Mouse (Mus musculus) left cerebral cortex, adult 8-10 months (tissue): ENCODE measurements around the gene Dmap1. TPM values are rescaled to one million over a fixed set of nuclear protein-coding genes. Genes with fewer than 3 reads are reported as not detected.

Experiments used
- DNase-seq, 2 experiments: peaks; one replicate each; pipeline ENCODE4 v3.0.0; 2022; ENCODE audit warnings: low spot score in 2 of 2
- total RNA-seq, 4 experiments: library from RNA; stranded (reverse); gene quantifications; 2 replicates each; pipeline ENCODE4 v1.2.4; 2022

The Dmap1 gene
- total RNA-seq, 4 experiments from 2014 or later = 39.4 to 44.3 (median 41.7) TPM

DNA sequence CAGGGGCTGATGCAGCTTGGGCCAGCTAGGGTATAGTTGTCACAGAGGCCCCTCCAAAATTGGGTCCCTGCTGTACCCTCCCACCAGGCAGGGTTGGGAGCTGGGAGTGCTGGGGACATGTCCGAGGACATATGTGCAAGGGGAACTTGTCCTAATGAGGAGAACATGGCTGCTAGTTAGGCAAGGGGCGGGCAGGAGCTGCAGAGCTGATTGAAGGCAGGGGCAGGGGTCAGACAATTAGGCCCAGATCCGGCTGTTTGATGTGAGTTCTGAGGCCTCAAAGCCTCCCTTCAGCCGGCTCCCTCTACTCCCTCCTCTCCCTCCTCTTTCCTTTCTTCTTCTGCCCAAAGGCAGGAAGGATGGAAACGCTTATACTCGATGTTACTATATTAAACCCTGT lies 25.1 kb downstream of the Dmap1 start:
- no peak for DNase-seq

DNA sequence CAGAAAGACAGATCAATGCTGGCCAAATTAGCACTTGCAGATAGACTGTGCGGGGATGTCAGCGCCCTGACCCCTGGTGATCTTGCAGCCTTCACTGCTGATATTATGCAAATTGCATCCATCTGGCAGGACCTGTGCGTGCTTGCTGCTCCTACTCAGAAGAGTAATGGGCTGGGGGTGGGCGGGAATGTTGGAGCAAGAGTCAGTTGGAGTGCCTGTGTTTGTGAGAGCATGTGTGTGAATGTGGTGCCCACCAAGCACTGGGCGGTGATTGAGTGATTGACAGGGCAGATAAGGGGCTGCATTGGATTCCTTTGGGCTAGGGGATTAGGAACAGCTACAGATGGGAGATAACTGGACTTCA lies 26.6 kb downstream of the Dmap1 start:
- no peak for DNase-seq

DNA sequence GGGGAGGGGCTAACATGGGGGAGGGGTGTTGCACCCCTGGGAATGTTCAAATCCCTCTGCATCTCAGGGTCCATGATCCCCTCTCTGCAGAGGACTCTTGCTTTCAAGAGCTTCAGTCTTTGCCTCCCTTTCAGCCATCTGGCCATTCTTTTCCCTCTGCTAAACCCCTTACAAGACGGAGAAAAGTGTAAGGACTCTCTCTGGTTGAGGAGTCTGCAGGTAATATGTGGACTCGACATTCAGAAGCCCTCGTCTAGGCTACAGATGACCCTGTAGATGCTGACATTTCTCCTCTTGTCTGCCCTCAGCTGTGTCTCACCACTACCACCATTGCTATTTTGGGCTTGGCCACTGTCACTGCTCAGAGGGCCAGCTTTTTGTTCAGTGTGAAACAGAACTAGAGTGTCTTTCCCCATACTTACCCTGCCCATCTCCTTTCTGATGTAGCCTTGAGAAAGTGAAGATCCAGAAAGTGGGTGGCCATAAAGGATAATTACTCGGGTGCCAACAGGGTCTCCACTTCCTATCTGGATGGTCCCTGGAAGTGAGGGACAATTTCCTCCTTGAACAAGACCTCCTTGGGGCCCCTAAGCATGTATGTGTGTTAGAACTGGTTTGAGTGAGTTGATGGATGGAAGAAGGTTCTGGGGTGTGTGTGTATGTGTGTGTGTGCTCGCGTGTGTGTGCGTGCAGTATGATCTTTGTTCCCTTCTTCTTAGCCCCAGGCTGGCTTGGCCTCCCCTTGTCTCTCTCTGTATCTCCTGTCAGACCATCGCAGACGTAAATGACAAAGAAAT lies 27.2 kb downstream of the Dmap1 start:
- DNase-seq = no peak

DNA sequence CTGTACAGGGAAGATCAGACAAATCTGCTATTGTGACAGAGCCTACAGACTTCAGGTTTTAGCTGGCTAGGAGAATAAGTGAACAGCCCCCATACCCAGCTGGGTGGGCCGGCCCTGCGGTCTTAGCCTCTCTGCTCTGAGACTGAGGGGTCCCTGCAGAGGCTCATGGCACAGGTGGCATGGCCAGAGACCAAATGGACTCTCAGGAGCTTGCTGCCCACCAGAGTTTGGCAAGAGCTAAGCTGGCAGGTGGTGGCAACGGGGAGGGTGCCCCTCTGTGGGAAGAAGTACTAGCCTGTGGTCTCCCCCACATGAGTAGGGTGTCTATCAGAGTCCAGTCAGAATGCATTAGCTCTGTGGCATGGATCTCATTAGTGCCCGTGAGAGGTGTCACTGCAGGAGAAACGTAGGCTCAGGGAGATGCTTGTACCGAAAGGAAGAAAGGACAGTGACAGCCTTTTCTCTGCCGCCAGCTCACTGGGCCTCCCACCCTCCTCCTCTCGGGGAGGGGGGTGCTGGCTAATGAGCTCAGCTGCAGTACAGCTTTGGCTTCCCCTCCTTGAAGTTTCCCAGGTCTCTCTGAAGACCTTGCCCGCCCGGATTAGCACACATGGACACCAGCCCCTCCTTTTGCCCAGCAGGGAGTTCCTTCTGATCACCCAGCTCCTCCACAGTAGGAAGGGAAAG lies 27.9 kb downstream of the Dmap1 start:
- no peak for DNase-seq

DNA sequence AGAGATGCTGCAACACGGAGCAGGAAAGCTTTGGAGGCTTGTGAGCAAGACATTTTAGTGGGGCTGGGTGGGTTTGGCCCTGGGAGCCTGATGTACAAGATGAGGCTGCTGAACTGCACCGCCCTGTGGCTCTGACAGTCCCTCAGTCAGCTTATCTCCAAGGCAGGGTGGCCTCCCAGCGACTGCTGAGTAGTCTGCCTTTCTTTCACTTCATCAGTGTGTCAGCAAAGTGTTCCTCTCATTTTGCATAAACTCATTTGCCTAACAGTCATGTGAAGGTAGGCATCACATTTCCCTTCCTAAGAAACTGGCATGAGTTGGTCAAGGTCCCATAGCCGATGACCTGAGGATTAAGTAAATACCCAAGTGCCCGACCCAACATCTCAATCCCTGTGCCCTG lies 29.3 kb downstream of the Dmap1 start:
- no peak for DNase-seq

DNA sequence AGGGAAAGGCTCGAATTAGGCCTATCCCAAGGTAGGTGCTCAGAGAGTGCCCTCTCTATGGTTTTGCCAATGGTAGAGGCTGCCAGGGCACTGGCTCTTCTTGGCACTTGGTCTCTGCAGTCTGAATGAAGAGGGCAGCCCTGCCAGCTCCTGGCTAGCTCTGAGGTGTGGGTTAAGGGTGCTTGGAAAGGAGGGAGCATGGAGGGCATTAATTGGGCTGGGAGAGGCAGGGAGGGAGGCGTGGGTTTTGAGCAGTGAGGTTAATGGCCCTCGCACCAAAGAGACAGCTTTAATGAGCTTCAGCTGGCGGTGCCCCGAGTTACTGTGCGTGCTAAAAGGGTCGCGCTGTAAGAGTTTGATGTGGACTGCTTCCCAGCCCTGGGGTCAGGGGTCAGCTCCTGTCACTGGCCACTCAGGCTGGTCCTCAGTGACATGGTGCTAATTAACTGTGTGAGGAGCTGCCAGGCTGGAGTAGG lies 30.4 kb downstream of the Dmap1 start:
- peak in 1 of 2 experiments; percentile 71 for DNase-seq

DNA sequence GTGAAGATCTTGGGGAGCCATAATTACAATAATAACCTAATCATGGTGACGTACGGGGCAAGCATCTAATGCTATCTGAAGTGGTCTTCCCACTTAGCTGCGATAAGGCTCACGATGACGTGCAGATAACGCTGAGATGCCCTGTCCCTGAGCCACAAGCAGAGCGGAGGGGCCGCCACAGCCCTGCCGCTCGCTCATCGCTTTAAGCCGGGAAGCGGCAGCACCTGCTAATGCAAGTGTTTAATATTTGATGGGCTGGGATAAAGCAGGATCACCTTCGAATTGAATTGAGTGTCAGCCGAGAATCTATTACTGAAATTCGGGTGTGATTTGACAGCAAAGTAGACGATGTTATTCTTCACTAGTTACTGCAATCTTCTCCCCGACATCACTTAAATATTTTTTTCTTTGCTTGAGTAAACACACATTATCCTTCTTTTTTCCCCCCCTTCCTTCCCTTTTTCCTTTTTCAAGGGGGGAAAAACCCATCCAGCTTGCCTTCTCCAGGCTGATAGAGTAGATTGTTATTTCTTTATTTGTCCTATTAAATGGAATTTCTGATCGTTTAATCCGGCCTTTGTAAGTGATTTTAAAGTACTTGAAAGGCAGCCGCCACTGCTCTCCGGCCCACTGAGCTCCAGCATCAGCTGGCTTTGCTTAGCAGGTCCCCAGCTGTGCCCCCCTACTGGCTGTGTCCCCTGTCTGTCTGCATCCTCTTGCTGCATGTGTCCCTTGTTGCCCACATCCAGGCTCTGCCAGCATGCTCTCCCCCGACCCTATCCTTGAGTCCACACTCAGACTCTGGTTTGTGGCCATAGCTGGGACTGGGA lies 34.9 kb downstream of the Dmap1 start:
- DNase-seq = no peak

DNA sequence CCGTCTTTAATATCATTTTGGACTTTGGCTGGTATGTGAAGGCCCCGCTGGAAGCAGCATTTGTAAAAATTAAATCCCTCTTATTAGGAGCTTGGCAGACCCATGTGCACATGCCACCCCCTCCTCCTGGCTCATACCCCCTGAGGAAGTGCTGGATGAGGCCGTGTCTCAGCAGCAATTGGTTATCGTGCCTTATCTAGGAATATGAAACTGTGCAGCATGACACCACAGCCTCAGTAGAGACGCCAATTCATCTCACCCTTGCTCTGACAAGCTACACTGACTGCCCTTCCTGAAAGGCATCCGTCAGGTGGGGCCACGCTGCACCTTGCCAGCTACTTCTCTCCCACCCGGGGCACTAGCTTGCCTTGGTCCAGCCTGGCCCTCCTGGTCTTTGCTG lies 35.6 kb downstream of the Dmap1 start:
- DNase-seq = no peak

DNA sequence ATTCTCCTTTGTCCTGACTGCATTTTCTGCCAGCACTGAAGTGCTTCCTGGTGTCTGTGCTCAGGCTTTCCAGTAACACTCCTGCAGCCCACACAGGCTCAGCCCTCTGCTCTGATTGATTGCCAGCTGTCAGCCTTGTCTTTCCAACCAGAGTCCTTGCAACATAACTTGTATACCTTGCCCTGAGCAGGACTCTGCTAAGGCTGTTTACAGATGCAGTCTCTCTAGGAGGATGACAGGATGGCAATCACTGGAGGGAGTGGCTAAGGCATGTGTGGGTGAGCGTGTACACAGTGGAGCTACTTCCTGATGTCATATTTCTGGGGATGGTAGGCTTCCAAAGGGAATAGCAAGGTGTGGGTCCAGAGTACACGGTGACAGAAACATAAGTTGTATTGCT lies 36.2 kb downstream of the Dmap1 start:
- DNase-seq = no peak

DNA sequence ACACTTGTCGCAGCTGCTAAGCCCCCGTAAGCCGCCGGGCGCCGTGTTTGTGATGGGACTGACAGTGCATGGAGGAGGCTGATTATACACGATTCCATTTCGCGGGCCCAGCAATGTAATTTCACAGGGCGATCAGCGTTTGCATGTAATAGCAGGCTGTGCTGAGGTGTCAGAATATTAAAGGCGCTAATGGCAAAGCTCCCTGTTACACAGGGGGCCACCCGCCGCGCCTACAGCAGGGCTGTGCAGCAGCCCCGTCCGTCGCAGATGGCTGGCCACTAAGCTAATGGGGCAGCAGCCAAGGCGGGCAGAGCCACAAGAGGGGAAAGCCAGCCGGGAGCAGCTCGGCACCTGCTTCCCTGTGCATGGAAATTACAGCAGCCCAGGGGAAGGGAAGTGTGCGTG lies 37.0 kb downstream of the Dmap1 start:
- DNase-seq = peak in 1 of 2 experiments; percentile 24

DNA sequence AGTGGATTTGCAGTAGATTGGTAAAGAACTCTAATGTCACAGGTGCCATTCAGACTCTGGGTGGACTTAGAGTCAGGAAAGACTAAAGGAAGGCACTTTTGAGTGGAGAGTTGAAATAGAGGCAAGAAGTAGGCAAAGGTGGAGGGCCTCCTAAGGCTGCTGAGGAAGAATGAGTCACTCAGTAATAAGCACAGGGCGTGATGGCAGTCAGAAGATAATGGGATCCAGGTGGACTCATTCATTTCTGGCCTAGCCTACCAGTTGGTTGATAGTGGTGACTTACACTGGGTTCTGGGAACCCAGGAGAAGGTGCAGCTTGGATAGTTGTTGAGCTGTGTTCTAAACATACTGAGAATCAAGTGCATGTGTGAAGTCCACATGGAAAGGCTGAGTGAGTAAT lies 40.3 kb downstream of the Dmap1 start:
- no peak for DNase-seq

DNA sequence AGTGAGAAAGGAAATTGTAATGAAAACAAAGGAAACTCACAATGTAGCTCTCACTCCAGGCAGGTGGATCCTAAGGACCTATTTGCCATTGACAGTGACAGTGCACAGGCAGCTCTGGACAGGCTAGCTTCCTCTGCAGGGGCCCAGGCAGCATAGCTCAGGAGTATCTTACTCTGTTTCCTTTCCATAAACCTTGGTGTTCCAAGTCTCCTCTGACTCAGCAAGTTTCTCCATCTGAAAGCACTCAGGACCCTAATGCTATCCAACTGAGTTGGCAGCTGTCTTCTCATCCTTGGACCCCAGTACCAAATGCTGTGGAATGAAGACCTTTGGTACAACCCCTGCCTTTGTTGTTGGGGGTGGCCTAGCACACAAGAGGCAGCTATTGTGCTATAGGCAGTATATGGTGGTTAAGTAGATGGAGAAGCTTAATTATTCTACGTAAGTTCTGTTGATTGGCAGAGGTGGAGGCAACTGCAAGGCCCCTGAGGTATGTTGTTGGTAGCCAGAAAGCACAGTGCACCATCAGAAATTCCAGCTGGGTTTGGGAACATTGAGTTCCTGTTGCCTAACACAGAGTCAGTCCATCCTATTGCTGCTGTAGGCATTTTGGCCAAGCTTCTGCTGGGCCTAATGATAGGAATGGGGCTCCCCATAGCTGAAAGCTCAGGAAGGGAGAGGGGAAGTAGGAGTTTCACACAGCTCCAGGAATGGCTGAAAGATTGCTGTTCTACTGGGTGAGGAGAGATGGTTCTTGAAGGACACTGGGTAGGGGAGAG lies 41.0 kb downstream of the Dmap1 start:
- DNase-seq = no peak

DNA sequence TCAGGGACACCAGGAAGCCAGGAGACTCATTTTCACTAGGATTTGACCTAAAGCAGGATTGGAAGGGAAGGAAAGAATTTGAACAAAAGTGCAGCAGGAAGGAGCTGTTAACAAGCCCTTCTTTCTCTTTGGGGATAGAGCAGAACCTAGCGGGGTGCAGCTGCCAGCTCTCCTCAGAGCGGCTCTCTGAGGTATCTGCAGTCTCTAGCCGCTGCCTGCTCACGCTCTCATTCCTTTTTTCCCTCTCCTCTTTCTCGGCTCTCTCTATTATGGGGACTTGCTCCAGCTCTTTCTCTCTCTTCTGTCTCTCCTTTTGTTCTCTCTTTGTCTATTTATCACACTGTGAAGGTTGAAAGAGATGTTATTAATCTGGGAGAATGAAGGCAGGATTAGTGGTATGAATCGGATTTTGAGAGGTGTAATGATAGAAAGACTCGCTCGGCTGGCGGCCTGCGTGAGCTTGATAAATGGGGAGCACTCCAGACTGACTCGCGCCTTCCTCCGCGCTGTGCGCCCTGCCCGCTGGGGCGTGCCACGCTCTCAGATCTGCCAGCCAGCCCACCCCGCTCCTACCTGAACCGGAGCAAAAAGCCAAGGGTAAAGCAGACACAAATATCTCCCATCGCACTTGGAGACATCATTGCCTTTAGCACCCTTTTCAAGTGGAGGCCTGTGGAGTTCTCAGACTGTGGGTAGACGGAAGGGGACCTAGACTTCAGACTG lies 45.0 kb downstream of the Dmap1 start:
- DNase-seq = no peak

DNA sequence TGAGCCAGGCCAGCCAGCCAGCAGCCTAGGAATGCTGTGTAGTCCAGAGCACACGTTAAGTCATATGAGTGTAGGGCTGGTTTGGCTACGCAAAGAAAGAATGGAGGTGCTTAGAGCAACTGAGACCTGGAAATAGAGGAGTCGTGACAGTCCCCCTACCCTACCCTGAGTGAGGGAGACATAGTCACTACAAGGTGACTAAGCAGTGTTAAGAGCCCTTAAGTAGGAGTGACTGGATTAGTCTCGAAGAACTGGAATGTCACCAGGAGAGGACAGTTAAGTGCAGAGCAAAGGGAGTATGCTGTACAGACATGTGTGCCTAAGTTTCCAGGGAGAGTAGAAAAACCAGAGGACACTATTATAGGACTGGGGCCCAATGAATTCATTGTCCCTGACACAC lies 45.9 kb downstream of the Dmap1 start:
- DNase-seq = no peak

DNA sequence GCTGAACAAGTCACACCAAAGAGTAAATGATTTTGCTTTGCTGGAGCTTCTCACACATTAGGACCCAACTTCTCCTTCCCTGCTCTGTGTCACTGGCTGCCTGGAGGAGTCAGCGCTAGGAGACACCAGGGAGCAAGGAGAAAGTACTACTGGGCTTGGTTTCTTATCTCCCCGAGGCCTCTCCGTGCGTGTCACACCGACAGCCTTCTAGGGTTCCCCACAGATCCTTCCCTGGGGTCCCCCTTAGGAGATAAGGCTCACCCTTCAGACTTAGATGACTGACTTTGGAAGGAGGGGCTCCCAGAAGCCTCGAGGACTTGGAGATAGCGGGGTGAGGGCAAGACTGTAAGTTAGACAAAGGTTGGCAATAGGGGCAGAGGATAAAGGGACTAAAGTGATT lies 47.4 kb downstream of the Dmap1 start:
- DNase-seq = no peak

DNA sequence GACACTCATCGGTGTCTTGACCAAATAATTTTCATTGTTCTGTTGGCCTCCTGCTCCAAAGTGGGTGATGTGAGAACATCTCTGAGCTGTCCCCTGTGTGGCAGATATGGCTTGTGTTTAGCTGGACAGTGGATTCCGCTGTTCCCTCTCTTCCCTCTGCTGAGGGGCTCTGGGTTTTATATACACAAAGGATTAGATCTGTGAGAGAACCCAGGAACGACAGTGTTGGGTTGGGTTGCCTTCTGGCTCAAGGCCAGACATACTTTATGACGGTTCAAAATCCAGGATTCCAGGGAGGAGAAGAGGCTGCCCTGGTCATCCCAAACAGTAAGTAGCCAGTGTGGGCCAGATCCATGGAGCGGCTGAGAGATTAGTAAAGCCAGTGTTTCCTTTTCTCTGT lies 48.5 kb downstream of the Dmap1 start:
- DNase-seq = no peak

DNA sequence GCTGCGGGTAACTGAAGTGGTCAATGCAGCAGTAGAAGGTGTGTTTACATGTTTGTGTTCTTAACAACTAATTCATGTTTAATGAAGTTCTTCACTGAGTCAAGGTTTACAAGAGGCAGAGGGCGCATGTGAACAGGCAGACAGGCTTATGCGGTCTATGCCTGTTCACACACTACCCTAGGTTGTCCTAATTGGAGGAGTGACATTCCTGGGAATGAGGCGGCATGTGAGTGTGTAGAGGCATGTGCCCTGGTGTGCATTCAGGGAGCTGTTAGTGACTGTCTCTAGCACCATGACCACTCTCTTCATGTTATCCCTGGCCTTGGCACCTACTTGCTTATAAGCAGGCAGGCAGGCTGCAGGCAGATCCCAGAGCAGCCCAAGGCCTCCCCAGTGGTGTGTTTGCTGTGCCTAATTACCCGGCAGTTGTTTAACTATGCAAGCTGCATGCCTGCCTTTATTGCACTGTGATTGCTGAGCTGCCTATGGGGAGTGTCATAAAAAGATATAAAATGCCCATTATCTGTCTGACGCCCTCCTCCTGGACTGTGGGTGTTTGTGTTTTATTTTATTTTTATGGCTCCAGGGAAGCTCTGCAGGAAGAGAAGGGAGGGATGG lies 51.9 kb downstream of the Dmap1 start:
- DNase-seq = no peak

DNA sequence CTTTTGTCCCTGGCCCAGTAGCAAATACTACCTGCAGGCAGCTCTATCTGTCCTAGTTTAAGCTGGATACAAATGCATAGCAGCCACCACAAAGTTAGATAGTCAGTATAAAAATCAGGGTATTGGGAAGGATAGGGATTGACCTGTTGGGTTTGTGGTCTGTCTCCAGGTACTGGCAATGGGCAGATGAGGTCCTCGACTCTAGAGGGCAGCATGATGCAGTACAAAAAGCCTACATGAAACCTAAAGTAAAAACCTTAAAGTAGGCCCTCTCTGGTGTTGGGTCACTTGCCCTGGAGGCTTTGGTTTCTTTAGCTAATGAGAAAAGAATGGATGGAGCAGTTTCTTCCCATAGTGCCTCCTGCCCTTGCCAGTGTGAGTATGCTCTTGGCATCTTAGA lies 53.6 kb downstream of the Dmap1 start:
- no peak for DNase-seq
